ENCODE assay signal across 8 mouse cellular contexts in the genomic region with DNA sequence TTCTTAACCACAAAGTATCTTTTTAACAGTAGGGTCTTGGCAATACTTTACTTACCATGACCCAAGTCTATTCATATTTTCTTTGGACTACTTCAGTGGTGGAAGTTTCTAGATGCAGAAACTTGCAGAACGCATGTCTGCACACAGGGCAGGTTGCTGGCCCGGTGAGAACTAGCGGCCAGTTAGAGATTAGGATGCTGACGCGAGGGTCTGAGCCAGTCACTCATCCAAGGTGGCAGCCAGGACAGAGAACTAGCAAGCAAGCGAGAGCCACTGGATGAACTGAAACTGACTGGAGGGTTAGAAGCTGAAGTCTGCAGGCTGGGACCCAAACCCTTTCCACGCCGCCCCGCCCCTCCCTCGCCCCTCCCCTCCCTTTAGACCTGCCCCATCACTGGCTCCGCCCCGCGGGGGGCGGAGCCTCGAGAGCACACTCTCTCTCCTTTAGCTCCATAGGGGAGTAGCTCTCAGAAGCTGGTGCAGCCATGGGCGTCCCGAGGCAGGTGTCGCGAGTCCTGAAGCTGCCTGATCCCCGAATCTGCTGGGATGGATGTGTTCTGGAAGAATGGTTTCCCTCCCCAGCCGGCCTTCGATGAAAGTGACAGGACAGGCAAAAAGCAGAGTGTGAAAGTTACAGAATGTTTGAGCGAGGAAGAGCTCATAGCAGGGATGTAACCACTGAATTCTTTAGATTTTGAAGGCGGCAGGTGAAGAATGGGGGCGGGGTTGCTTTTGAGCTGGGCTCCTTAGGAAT.
DNase-seq lines count a peak whose midpoint lies in the region; ATAC-seq and TF ChIP-seq lines count a peak whose summit lies in the region.

No protein-coding gene starts in this region.

- peak overlapping the region; percentile 66 for H3K4me2 ChIP-seq in embryonic facial prominence, embryonic 13.5 days
- H3K4me2 ChIP-seq in heart, embryonic 14.5 days (ENCODE audit: low read length), result peak overlapping the region; percentile 69
- H3K4me2 ChIP-seq in kidney, embryonic 16.5 days (replicated peaks; ENCODE audit: low read depth, low read length), result peak overlapping the region; percentile 72

- H3K36me3 ChIP-seq in ES-E14 (ENCODE audit: control insufficient read depth, insufficient read depth, low read length, poor library complexity, severe bottlenecking), result no peaks in the 10 kb centered on the region; the same call in 1 of the 2 replicates
- H3K36me3 ChIP-seq in embryonic facial prominence, embryonic 13.5 days, result no peaks in the 10 kb centered on the region
- no peaks in the 10 kb centered on the region for H3K36me3 ChIP-seq in heart, embryonic 14.5 days (ENCODE audit: control insufficient read depth, insufficient read depth, low read length)
- no peaks in the 10 kb centered on the region for H3K36me3 ChIP-seq in kidney, embryonic 16.5 days (ENCODE audit: insufficient read depth, low read length)

- peaks cover 0 to 2% of the 10 kb centered on the region in 2 experiments; a peak in 1 of 4 replicates for H3K4me1 ChIP-seq in ES-E14 (ENCODE audit: control insufficient read depth in 2 of 2, insufficient read depth in 2 of 2, low read length in 2 of 2, poor library complexity in 1 of 2)
- H3K4me1 ChIP-seq in embryonic facial prominence, embryonic 13.5 days, result no peaks in the 10 kb centered on the region
- H3K4me1 ChIP-seq in heart, embryonic 14.5 days (ENCODE audit: control insufficient read depth in 2 of 2, insufficient read depth in 2 of 2, low read length in 2 of 2), result peaks cover 4% of the 10 kb centered on the region in 2 experiments; a peak in 1 of 4 replicates
- no peaks in the 10 kb centered on the region; the same call in 1 of the 2 replicates for H3K4me1 ChIP-seq in kidney, embryonic 16.5 days (ENCODE audit: insufficient read depth, low read length)

- peak overlapping the region; percentile 77 for H3K9ac ChIP-seq in ES-E14 (ENCODE audit: insufficient read depth, low read depth, low read length, poor library complexity, severe bottlenecking)
- H3K9ac ChIP-seq in embryonic facial prominence, embryonic 13.5 days, result peak overlapping the region; percentile 51
- peak overlapping the region; percentile 39; the same call in 1 of the 2 replicates for H3K9ac ChIP-seq in heart, embryonic 14.5 days (ENCODE audit: low read length)
- peak overlapping the region; percentile 53 for H3K9ac ChIP-seq in kidney, embryonic 16.5 days (replicated peaks; ENCODE audit: low read length)

- no peaks in the 10 kb centered on the region for H3K9me3 ChIP-seq in ES-E14 (ENCODE audit: control insufficient read depth, insufficient read depth, low read depth, low read length)
- no peaks in the 10 kb centered on the region for H3K9me3 ChIP-seq in embryonic facial prominence, embryonic 13.5 days
- H3K9me3 ChIP-seq in heart, embryonic 14.5 days (ENCODE audit: control insufficient read depth, low read length), result no peaks in the 10 kb centered on the region
- no peaks in the 10 kb centered on the region for H3K9me3 ChIP-seq in kidney, embryonic 16.5 days (ENCODE audit: low read length)

- ATAC-seq in embryonic facial prominence, embryonic 13.5 days (ENCODE audit: insufficient number of reproducible peaks, insufficient read depth, low FRiP score, low TSS enrichment, low read depth), result peak; percentile 86
- ATAC-seq in heart, embryonic 14.5 days (ENCODE audit: insufficient number of reproducible peaks, insufficient read depth, low FRiP score, low read depth), result peak; percentile 78
- ATAC-seq in kidney, embryonic 16.5 days (ENCODE audit: low FRiP score, low TSS enrichment), result peak; percentile 100

- in situ Hi-C loops in ES-E14 (cut with MboI; ENCODE audit: low sequenced_read_pairs in 2 of 2, unreplicated experiment in 2 of 2), result no loop called here

- 0 out of 2 replicates have a peak overlapping the region, but pooled peaks have one; percentile 25 for H3K27ac ChIP-seq in ES-E14 (ENCODE audit: insufficient read depth, low read depth, low read length, poor library complexity, severe bottlenecking)
- no peak overlapping the region for H3K27ac ChIP-seq in embryonic facial prominence, embryonic 13.5 days
- H3K27ac ChIP-seq in heart, embryonic 14.5 days (replicated peaks in 1 of 2; ENCODE audit: control insufficient read depth in 1 of 2, insufficient read depth in 1 of 2, low read depth in 2 of 2, low read length in 2 of 2), result no peak overlapping the region
- no peak overlapping the region for H3K27ac ChIP-seq in kidney, embryonic 16.5 days (ENCODE audit: low read length)

- DNase-seq in ES-E14 (ENCODE audit: low read depth, low spot score), result peak; percentile 90
- DNase-seq in adrenal gland, postnatal 10 days, result peak; percentile 70
- peak; percentile 13 for DNase-seq in lung, postnatal 10 days
- DNase-seq in ovary, postnatal 10 days (ENCODE audit: low spot score), result peak; percentile 7
- DNase-seq in layer of hippocampus, adult 9-10 months (ENCODE audit: low spot score), result no peak

- H3K4me3 ChIP-seq in ES-E14 (ENCODE audit: insufficient read depth in 1 of 2, low read depth in 1 of 2, low read length in 2 of 2, poor library complexity in 1 of 2, severe bottlenecking in 1 of 2), result peak overlapping the region; percentile 67 to 81
- peak overlapping the region; percentile 37 for H3K4me3 ChIP-seq in embryonic facial prominence, embryonic 13.5 days
- peak overlapping the region; percentile 40 to 44 for H3K4me3 ChIP-seq in heart, embryonic 14.5 days (ENCODE audit: control insufficient read depth in 1 of 2, insufficient read depth in 1 of 2, low read depth in 1 of 2, low read length in 2 of 2)
- peak overlapping the region; percentile 50 for H3K4me3 ChIP-seq in kidney, embryonic 16.5 days (ENCODE audit: low read length)

- WGBS in embryonic facial prominence, embryonic 13.5 days, result 5% methylated on average over 25 of the region's 25 CpGs
- WGBS in heart, embryonic 14.5 days, result 4% methylated on average over 22 of the region's 25 CpGs
- WGBS in kidney, embryonic 16.5 days, result 2% methylated on average over 24 of the region's 25 CpGs

- no peaks in the 10 kb centered on the region for H3K27me3 ChIP-seq in embryonic facial prominence, embryonic 13.5 days
- no peaks in the 10 kb centered on the region for H3K27me3 ChIP-seq in heart, embryonic 14.5 days (ENCODE audit: control insufficient read depth, insufficient read depth, low read length)
- H3K27me3 ChIP-seq in kidney, embryonic 16.5 days (ENCODE audit: insufficient read depth, low read length), result no peaks in the 10 kb centered on the region

TF ChIP-seq in ES-E14, 5 proteins besides CTCF, POLR2A, EP300 and RAD21:
- TF ChIP-seq CHD2 (IDR thresholded peaks at IDR 0.05; ENCODE audit: low read depth, low read length), result peak; percentile 66
- TF ChIP-seq ZNF384 (IDR thresholded peaks at IDR 0.05; ENCODE audit: low read depth, low read length), result no peak
- no peak for TF ChIP-seq MAFK (IDR thresholded peaks at IDR 0.05; ENCODE audit: insufficient read depth, low read depth, low read length)
- TF ChIP-seq ZC3H11A (IDR thresholded peaks at IDR 0.05; ENCODE audit: borderline replicate concordance, low read depth, low read length), result no peak
